Mouse (Mus musculus) naive thymus-derived CD4-positive, alpha-beta T cell, adult 2 months (primary cell): ENCODE results near the gene Unk.
A peak's percentile ranks its signal among the peaks of the same experiment; 100 is the strongest.
"Not testable (repeated sequence)": the region's sequence is repeated elsewhere in the genome, so short reads cannot be mapped to it uniquely, and the experiment has no call there.

Experiments used
- DNase-seq: peaks from one replicate; pipeline ENCODE4 v3.0.0-alpha.2; 2011; ENCODE audit warnings: low read depth

Unk gene

GRCm38 (mm10) chr11:116088741-116089394 lies 58.7 kb downstream of the Unk start:
- no peak for DNase-seq

GRCm38 (mm10) chr11:116089545-116089944 lies 59.4 kb downstream of the Unk start:
- no peak for DNase-seq

DNA sequence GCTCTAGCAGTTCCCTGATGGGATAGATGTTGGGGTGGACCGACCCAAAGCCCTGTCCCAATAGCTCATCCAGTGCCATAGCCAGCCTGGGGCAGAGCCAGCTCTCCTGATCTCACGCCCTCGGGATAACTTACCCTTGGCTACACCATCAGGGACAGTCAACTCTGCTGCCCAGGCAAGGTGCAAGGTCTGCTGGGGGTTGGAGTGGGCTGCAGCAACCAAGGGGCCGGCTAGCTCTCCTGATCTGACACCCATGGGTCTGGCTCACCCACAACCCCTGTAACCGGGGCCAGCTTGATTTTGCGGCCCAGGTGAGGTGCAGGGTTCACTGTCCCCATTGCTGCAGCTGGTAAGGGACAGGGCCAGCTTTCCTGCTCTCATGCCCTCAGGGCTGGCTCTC lies 61.5 kb downstream of the Unk start:
- no peak for DNase-seq

DNA sequence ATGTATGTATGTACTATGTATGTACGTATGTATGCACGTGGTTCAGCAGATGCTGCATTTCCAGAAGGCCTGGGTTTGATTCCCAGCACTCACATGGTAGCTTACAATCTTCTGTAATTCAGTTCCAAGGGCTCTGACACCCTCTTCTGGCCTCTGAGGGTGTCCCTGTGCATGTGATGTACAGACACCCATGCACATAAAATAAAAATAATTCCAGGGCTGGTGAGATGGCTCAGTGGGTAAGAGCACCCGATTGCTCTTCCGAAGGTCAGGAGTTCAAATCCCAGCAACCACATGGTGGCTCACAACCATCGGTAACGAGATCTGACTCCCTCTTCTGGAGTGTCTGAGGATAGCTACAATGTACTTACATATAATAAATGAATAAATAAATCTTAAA lies 62.8 kb downstream of the Unk start:
- DNase-seq: not testable (repeated sequence)

- DNase-seq: no peak
These were observed 63.8 kb downstream of the Unk start for GRCm38 (mm10) chr11:116093771-116094565.

DNA sequence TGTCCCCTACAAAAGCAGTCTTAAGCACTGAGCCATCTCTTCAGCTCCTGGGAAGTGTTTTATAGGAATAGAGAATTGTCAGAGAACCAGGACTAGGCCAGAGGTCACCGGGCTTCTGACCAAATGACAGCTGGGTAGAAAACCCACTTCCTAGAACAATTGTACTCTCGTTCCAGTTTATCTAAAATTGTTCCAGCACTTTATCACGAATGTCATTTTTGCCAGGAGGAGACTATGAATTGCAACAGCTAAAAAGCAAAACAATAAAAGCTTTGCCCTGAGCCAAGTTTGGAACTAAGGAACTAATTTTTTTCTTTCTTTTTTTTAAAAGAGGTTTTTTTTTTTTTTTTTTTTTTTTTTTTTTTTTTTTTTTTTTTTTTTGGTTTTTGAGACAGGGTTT lies 65.5 kb downstream of the Unk start:
- no peak for DNase-seq

DNA sequence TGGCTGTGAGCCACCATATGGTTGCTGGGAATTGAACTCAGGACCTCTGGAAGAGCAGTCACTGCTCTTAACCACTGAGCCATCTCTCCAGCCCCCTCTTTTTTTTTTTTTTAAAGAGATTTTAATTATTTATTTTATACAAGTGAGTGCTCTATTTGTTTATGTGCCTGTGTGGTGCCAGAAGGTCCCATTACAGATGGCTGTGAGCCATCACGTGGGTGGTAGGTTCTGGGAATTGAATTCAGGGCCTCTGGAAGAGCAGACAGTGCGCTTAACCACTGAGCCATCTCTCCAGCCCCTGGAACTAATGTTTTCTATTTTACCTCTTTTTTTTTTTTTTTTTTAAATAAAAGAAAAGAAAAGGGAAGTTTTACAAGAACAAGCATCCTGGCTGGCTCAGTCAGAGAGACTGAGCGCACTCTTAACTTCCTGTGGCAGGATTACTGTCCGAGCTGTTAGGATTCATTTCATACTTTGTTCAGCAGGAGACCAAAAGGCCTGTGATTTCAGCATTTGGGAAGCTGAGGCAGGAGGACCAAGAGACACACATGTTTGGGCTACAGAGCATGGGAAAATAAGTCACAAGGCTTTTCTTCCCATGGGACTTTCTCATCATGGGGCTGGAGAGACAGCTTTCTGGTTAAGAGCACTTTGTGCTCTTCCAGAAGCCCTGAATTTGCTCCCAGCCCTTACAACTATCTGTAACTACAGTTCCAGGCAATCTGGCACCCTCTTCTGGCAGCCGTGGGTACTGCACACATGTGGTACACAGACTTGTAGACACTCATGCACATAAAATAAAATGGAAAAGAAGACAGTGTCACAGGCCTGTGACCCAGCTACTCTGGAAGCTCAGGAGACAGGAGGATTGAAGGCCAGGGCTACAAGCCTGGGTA lies 66.3 kb downstream of the Unk start:
- peak; percentile 66 for DNase-seq

GRCm38 (mm10) chr11:116098711-116099460 lies 68.8 kb downstream of the Unk start:
- no peak for DNase-seq

DNA sequence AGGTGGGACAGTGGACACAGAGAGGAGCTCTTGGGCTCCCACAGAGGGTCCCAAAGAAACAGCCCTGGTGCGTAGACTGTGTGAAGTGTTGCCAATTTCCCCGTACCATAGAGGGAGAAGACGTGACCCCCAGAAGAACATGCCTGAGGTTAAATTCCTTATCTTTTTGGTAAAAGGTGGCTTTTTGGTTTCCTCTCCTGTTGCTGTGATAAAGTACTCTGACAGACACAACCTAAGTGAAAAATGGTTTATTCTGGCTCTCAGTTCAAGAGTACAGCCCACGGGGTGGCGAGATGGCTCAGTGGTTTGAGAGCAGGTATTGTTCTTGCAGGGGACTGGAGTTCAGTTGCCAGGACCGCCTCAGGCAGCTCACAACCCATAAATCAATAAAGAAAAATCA lies 69.3 kb downstream of the Unk start:
- DNase-seq: no peak

- DNase-seq: no peak
These were observed 70.3 kb downstream of the Unk start for GRCm38 (mm10) chr11:116100385-116100784.

- no peak for DNase-seq
These were observed 70.7 kb downstream of the Unk start for GRCm38 (mm10) chr11:116100839-116101238.

DNA sequence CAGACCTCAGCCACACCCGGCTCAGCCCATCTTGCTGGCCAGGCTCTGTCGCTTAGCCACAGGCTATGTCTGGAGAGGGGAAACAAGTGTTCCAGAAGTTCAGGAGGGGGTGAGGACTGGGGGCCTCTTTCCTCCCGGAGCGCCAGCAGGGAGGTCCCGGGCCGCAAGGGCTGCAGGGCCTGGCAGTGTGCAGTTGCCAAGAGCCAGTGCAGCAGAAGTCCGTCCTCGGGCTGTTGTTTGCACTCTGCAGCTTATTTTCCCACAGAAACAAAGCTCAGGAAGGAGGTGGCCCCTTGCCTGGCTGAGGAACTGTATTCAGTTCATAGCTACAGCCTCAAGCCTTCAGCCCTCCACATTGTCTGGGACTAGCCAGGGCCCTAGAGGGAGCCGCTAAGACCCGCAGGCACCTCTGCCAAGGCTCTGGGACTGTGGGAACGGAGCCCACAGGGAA lies 71.8 kb downstream of the Unk start:
- no peak for DNase-seq

- no peak for DNase-seq
These were observed 72.3 kb downstream of the Unk start for GRCm38 (mm10) chr11:116102472-116102871.

DNA sequence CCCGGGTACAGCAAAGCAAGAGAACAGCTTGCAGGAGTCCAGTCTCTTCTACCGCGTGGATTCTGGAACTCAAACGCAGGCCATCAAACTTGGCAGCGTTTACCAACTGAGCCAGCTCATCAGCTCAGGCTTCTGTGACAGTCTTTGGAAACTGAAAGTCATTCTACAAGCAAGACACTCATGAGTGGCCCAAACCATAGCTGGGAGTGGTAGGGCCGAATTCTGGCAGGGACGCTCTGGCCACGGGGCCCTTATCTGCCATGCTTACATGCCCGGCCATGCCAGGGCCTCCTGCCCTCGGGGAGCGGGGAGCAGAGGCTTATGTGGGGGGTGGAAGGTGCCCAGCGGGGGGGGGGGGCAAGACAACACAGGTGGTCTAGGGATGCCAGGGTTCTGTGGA lies 73.5 kb downstream of the Unk start:
- DNase-seq: no peak

DNA sequence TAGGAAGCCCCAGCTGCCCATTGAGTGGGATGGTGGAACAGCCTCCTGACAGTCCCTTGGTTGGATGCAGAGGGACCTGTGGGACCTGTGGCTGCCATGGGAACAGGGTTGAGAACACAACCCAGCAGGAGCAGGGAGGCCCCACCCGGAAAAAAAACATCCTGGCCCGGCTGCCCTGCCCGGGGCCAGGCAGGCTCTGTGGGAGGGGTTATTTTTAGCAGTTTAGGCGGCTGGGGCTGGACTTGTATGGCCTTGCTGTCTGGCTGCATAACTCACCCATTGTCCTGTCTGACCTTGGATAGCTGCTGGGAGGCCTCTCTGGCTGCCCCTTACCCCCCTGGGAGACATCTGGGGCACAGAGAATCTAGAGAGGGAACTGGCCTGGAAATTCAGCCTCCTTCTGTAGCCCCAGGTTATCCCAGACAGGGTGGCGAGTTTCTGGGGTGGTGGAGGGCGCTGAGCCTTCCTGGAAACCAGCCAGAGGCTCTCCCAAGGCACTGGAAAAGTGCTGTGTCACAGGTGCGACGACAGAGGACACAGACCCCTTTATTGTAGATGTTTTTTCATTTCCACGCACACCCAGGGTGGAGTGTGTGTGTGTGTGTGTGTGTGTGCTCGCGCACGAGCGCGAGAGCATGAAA lies 74.0 kb downstream of the Unk start:
- no peak for DNase-seq

DNA sequence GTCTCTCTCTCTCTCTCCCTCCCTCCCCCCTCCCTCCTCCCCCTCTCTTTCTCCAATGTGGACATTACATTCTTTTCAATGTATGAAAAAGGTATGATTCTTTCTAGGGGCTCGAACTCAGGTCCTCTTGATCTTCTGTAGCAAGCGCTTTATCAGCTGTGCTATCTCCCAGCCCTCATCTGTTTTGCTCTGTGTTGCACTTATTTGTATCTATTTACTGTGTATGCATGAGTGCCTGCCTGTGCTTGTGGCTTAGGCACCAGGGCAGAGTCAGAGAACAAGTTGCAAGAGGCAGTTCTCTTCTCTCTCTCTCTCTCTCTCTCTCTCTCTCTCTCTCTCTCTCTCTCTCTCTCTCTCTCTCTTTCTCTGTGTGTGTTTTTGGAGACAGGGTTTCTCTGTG lies 74.9 kb downstream of the Unk start:
- DNase-seq: no peak

- DNase-seq: no peak
These were observed 76.2 kb downstream of the Unk start for GRCm38 (mm10) chr11:116106154-116106962.

GRCm38 (mm10) chr11:116106963-116107776 lies 77.0 kb downstream of the Unk start:
- no peak for DNase-seq

GRCm38 (mm10) chr11:116107777-116108285 lies 77.7 kb downstream of the Unk start:
- DNase-seq: no peak
